Mouse (Mus musculus): ENCODE measurements around the gene Cela3a. TPM values are rescaled to one million over a fixed set of nuclear protein-coding genes. Genes with fewer than 3 reads are reported as not detected.

Cela3a gene
- polyA plus RNA-seq, 1 experiment from 2014 or later: 0.83 TPM

DNA sequence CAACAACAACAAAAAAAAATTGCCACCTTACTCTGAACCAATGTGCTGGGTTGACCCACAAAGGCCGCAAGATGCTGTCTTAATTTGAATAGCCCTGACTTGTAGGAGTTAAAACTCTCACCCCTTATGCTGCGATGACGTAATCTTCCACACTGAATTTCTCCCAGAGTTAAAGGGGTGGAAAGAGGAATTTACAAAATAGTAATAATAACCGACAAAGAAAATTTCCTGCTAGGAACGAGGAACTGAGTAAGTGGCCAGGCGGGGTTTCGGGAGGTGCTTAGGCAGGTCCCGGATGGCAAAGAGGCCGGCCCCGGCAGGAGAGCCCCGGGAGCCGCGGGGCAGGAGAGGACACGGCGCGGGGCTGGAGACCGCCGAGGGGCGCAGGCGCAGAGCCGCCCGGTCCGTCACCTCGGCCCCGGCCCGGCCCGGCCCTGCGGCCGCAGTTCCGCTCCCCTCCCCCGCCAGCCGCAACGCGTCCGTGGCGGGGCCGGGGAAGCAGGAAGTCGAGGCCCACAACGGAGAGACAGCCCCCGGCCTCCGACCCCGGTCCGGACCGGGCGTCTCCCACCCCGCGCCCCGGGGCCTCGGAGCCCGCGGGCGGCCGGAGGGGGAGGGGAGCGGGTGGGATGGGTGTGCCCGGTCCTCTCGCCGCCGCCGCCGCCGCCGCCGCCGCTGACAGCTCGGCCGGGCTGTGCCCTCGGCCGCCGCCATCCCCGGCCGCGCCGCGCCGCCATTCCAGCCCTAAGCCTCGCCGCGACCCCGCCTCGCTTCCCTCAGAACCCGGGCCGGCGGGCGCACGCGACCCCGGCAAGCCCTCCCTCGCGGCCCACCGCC, 52.7 kb downstream of the Cela3a start:
- peak overlapping the region; percentile 98 for H3K4me3 ChIP-seq (replicated peaks; ENCODE audit: low read length)
- H3K4me2 ChIP-seq (ENCODE audit: low read depth, low read length): peak overlapping the region; percentile 90
- under 1% methylated on average over 72 of the region's 90 CpGs for WGBS
- H3K4me1 ChIP-seq (ENCODE audit: control insufficient read depth, insufficient read depth, low read length): peaks cover 32% of the 10 kb centered on the region
- H3K27ac ChIP-seq (ENCODE audit: low read length): peak overlapping the region; percentile 98
- no peaks in the 10 kb centered on the region for H3K27me3 ChIP-seq (ENCODE audit: control insufficient read depth, insufficient read depth, low read length)
- H3K36me3 ChIP-seq (ENCODE audit: control insufficient read depth, insufficient read depth, low read length): no peaks in the 10 kb centered on the region
- ATAC-seq (ENCODE audit: insufficient read depth, low FRiP score): peak; percentile 65
- no peaks in the 10 kb centered on the region for H3K9me3 ChIP-seq (replicated peaks; ENCODE audit: control insufficient read depth, low read length)
- H3K9ac ChIP-seq (ENCODE audit: low read length): peak overlapping the region; percentile 100

Other genes with a start within 250 kb of the Cela3a start
- 8.7 and 13.7 TPM in 2 replicates for gene Wnt4, start 132.3 kb downstream of the Cela3a start, polyA plus RNA-seq (2015; fragmentation: Nextera tagmentation; extraction: Ambion mirVana)
- 710 and 730 TPM in 2 replicates for gene Cdc42, start 52.1 kb downstream of the Cela3a start, polyA plus RNA-seq (2015; fragmentation: Nextera tagmentation; extraction: Ambion mirVana)
- 406 and 529 TPM in 2 replicates for gene Cela3b, start 20.7 kb upstream of the Cela3a start, polyA plus RNA-seq (2015; fragmentation: Nextera tagmentation; extraction: Ambion mirVana)
- not detected in 2 replicates for gene 1700013G24Rik, start 43.5 kb upstream of the Cela3a start, polyA plus RNA-seq (2015; fragmentation: Nextera tagmentation; extraction: Ambion mirVana)
- gene Hspg2, start 59.0 kb upstream of the Cela3a start, polyA plus RNA-seq (2015; fragmentation: Nextera tagmentation; extraction: Ambion mirVana): 29.5 and 31.7 TPM in 2 replicates
- gene Ldlrad2, start 164.8 kb upstream of the Cela3a start, polyA plus RNA-seq (2015; fragmentation: Nextera tagmentation; extraction: Ambion mirVana): not detected in 2 replicates
- 55.8 and 58.3 TPM in 2 replicates for gene Usp48, start 184.0 kb upstream of the Cela3a start, polyA plus RNA-seq (2015; fragmentation: Nextera tagmentation; extraction: Ambion mirVana)